Mouse (Mus musculus) thymus, adult 2 months (tissue): Measurements from ENCODE around the gene Iqca.

Experiments used
- CTCF ChIP-seq: fragments of 200-500 bp; IDR thresholded peaks from 2 replicates; pipeline ENCODE4 v1.5.1; 2012; ENCODE audit warnings: mild to moderate bottlenecking, control low read depth, low read length, moderate library complexity, borderline replicate concordance; ENCODE audit not compliant: control insufficient read depth, poor library complexity, insufficient read depth; ENCODE audit errors: extremely low read depth
- POLR2A ChIP-seq: fragments of 200-500 bp; IDR thresholded peaks from 2 replicates; pipeline ENCODE4 v1.6.1; 2012; ENCODE audit warnings: mild to moderate bottlenecking, low read length, control low read depth, moderate library complexity; ENCODE audit not compliant: control insufficient read depth, poor library complexity, insufficient read depth; ENCODE audit errors: extremely low read depth

GRCm38 (mm10) chr1:90006666-90007065 lies 146.5 kb downstream of the Iqca start:
- no peak for TF ChIP-seq POLR2A
- TF ChIP-seq CTCF = no peak
